Mouse (Mus musculus) G1E (cell line): Measurements from ENCODE around the gene Krtap24-1. TPM values are rescaled to one million over a fixed set of nuclear protein-coding genes. Genes with fewer than 3 reads are reported as not detected.

Experiments
- ATAC-seq: 2 replicates; pipeline ENCODE4 v1.8.0; 2016; ENCODE audit warnings: mild to moderate bottlenecking; ENCODE audit not compliant: insufficient number of reproducible peaks, poor library complexity, low FRiP score, severe bottlenecking; ENCODE audit errors: extremely low read depth
- DNase-seq: peaks from one replicate; pipeline ENCODE4 v3.0.0; 2012; ENCODE audit warnings: low spot score
- H3K27me3 ChIP-seq: 2 replicates; pipeline ENCODE4 v1.6.1; 2012; ENCODE audit warnings: mild to moderate bottlenecking, low read length, inconsistent platforms; ENCODE audit not compliant: insufficient read depth
- H3K36me3 ChIP-seq: replicated peaks from 2 replicates; pipeline ENCODE3; 2012; ENCODE audit warnings: mild to moderate bottlenecking, inconsistent platforms
- H3K4me1 ChIP-seq: 2 replicates; pipeline ENCODE4 v1.6.1; 2012; ENCODE audit warnings: low read depth, low read length, inconsistent platforms, mixed read lengths; ENCODE audit not compliant: insufficient read depth
- H3K4me3 ChIP-seq: 2 replicates; pipeline ENCODE4 v1.5.1; 2012; ENCODE audit warnings: low read depth, mild to moderate bottlenecking, inconsistent platforms, low read length, moderate library complexity, mixed read lengths
- H3K9me3 ChIP-seq: replicated peaks from 2 replicates; pipeline ENCODE4 v1.6.1; 2012; ENCODE audit warnings: inconsistent platforms
- CTCF ChIP-seq: IDR thresholded peaks from 2 replicates; pipeline ENCODE4 v1.5.1; 2012; ENCODE audit warnings: low read depth, low read length, inconsistent platforms, mixed read lengths
- GATA1 ChIP-seq: IDR thresholded peaks from 2 replicates; pipeline ENCODE4 v1.6.1; 2012; ENCODE audit warnings: borderline replicate concordance, low read length, inconsistent platforms, mixed read lengths
- GATA2 ChIP-seq: IDR thresholded peaks from 2 replicates; pipeline ENCODE4 v1.6.1; 2012; ENCODE audit warnings: low read depth, low read length, inconsistent platforms, borderline replicate concordance
- POLR2AphosphoS5 ChIP-seq: IDR thresholded peaks from 2 replicates; pipeline ENCODE4 v1.6.1; 2012; ENCODE audit warnings: low read depth, low read length, inconsistent platforms; ENCODE audit not compliant: insufficient replicate concordance
- TAL1 ChIP-seq: conservative IDR thresholded peaks from 2 replicates; pipeline ENCODE4 v1.6.1; 2012; ENCODE audit warnings: low read depth, low read length, inconsistent platforms, mixed read lengths
- polyA plus RNA-seq: library from polyadenylated mRNA; stranded (reverse); fragments of >175 nt; gene quantifications from 2 replicates; pipeline ENCODE4 v1.2.3, GENCODE M21; 2012
- total RNA-seq, 2 experiments: library from RNA; stranded (forward) in 1 of 2; stranded (reverse) in 1 of 2; fragments of 200-1000 nt in 1 of 2; fragments of >200 nt in 1 of 2; fragmentation: Nextera tagmentation in 1 of 2; gene quantifications; 2 replicates each; pipeline ENCODE4 v1.2.3; 2014 to 2017

The Krtap24-1 gene
- not detected in 2 replicates for total RNA-seq (2014; fragmentation: Nextera tagmentation)
- total RNA-seq (2017), result not detected in 2 replicates
- not detected in 2 replicates for polyA plus RNA-seq

DNA sequence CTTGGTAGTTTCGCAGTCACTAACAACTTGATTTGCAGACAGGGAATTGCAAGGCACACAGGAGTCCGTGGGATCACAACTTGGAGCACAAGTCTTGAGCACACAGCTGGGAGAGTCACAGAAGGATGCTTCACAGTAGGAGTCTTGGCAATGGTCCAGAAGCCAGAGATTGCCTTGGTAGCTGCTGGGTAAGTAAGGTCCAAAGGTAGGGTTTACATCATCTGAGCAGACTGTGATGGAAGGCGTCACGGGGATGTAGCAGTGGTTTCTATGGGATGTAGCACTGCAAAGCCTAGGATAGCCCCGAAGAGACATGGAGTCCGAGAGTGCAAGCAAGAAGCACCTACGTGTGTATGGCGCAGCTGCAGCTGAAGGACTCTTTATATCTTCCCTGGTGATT lies at the start of gene Krtap24-1:
Krtap24-1 (minus strand) TSS at position 358 of the 400 bp plus-strand sequence.
- peaks cover 6% of the 10 kb centered on the region for H3K9me3 ChIP-seq
- TF ChIP-seq GATA1 (no peak), GATA2 (no peak), POLR2AphosphoS5 (no peak), CTCF (no peak), TAL1 (no peak)

DNA sequence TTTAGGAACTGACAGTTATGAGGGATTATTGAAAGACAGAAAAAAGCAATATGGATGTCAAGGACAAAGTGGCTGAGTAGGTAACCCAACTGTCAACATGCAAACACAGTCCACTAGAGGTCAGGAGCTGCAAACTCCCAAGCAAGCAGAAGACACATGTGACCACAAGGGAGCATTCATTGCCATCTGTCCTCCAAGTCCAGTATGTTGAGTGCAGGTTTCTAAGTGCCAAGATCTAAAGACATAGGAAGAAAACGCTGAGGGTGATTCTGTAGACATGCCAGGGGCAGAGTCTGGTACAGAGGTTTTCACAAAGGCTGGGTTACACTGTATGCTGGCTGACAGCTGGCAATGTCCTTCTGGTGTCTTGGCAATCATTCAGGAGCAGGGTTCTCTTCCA lies 45.3 kb upstream of the Krtap24-1 start:
- Histone ChIP-seq H3K4me3 (no peak overlapping the region), H3K4me1 (no peaks in the 10 kb centered on the region), H3K27me3 (no peaks in the 10 kb centered on the region), H3K36me3 (no peaks in the 10 kb centered on the region), H3K9me3 (peaks cover 10% of the 10 kb centered on the region; the same call in 1 of the 2 replicates)
- DNase-seq (no peak), ATAC-seq (no peak)
- TF ChIP-seq GATA2 (no peak), GATA1 (no peak), CTCF (no peak), TAL1 (no peak), POLR2AphosphoS5 (no peak)

More for the DNA sequence above, at the start of gene Krtap24-1:
- Histone ChIP-seq H3K4me1 (no peaks in the 10 kb centered on the region), H3K4me3 (no peak within 1 kb of the TSS), H3K36me3 (no peaks in the 10 kb centered on the region), H3K27me3 (no peaks in the 10 kb centered on the region)
- DNase-seq (no peak), ATAC-seq (no peak)

DNA sequence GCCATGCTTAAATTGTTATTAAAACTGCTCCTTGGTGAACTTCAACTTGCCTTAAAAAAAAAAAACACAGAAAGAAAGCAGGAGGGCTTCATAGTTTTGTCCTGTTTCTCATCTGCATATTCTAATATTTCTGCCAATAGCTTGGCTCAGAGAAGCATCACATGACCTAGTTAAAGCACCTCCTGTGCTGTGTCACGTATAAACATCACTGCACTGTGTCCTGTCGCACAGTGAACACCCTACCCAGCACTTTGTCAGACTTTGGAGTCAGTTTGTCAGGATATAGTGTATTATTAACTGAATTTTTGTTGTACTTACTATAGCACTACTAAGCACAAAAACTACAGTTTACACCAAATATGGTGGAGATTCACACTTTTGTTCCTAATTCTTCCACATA lies 39.9 kb upstream of the Krtap24-1 start:
- H3K36me3 ChIP-seq, result no peaks in the 10 kb centered on the region
- H3K4me3 ChIP-seq, result no peak overlapping the region
- no peak for ATAC-seq
- no peaks in the 10 kb centered on the region for H3K4me1 ChIP-seq
- H3K9me3 ChIP-seq, result peaks cover 18% of the 10 kb centered on the region
- H3K27me3 ChIP-seq, result no peaks in the 10 kb centered on the region
- TF ChIP-seq TAL1, result no peak
- no peak for TF ChIP-seq GATA1
- no peak for TF ChIP-seq POLR2AphosphoS5
- no peak for DNase-seq

DNA sequence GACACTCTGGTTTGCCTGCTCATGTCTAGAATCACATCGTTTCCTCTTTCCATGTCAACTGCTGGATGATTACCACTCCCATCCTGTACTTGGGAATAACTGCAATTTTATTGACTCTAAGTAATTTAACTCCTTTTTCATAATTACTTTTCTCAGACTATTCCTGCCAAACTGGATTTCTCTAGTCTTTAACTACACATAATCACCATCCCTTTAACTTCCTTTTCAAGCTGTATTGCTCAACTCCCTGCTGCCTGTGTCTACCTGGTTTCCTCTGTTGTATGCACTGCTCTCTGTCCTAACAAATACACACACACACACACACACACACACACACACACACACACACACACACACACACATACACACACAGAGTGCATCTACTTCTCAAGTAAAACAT lies 39.0 kb upstream of the Krtap24-1 start:
- no peak for ATAC-seq
- H3K4me3 ChIP-seq, result no peak overlapping the region
- TF ChIP-seq GATA1 (no peak), TAL1 (no peak), GATA2 (no peak), POLR2AphosphoS5 (no peak), CTCF (no peak)
- H3K27me3 ChIP-seq, result no peaks in the 10 kb centered on the region
- no peaks in the 10 kb centered on the region for H3K4me1 ChIP-seq
- no peak for DNase-seq
- H3K36me3 ChIP-seq, result no peaks in the 10 kb centered on the region
- peaks cover 18% of the 10 kb centered on the region for H3K9me3 ChIP-seq

DNA sequence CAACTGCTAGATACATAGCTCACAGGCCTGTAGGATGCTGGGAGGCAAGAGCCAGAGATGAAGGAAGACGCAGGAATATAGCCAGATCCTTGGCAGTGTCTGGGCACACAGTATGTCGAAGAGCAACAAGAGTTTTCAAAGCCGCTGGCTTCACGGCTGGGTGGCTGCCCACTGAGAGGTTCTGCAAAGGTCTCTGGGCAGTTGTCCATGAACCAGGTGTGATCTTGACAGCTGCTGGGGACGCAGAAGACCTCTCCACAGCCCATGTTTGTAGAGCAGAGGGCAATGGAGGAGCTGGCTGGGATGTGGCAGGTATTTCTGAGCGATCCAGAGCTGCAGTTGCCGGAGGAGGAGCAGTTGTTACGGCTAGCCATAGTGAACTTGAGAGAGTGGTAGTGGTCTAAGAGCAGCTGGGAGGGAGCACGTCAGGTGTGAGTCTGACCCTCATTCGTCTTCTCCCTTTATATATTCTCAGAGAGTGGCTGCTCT lies 35.3 kb upstream of the Krtap24-1 start, which contains the start of gene Krtap26-1:
Krtap26-1 (minus strand) TSS at position 439 of the 489 bp plus-strand sequence.
- TF ChIP-seq GATA1 (no peak), GATA2 (no peak), TAL1 (no peak), CTCF (no peak), POLR2AphosphoS5 (no peak)
- Histone ChIP-seq H3K9me3 (peaks cover 20% of the 10 kb centered on the region), H3K36me3 (no peaks in the 10 kb centered on the region), H3K4me3 (no peak within 1 kb of the TSS), H3K4me1 (no peaks in the 10 kb centered on the region), H3K27me3 (no peaks in the 10 kb centered on the region)
- DNase-seq (no peak), ATAC-seq (no peak)

DNA sequence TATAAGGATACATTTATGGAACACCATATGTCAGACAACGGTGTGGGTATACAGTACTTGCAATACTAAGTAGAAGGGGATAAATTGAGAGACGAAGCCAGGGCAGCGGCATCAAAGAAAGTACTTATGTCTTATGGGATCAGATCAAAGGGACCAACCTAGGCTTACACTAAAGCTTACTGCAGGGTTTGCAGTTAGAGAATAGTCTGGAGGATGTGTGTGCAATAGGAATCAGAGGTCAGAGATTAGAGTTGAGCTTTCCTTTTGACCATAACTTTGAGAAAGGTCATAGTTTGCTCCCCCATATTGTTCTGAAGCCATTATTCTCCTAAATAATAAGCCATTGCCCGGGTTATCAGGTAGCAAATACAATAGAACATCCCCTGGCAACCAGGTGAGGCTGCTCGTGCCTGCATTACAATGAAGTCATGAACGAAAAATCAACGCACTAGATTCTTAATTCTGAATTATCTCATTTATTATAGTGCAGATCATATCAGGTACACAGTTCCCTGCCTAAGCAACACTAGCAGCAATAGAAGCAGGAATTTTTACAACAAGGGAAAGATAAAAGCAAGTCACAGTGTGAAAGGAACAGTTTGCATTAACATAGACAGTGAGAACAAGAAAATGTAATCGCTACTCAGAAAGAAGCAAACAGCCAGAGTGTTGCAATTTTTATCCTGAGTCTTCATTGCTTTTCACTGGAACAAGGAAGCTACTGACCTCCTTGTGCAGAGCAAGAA lies 34.5 kb upstream of the Krtap24-1 start:
- Histone ChIP-seq H3K36me3 (no peaks in the 10 kb centered on the region), H3K9me3 (peaks cover 22% of the 10 kb centered on the region), H3K4me3 (no peak overlapping the region), H3K4me1 (no peaks in the 10 kb centered on the region), H3K27me3 (no peaks in the 10 kb centered on the region)
- DNase-seq (no peak), ATAC-seq (no peak)
- TF ChIP-seq CTCF, result no peak
- TF ChIP-seq GATA1, result no peak
- TF ChIP-seq POLR2AphosphoS5, result no peak
- no peak for TF ChIP-seq GATA2
- TF ChIP-seq TAL1, result no peak
